Mouse (Mus musculus): ENCODE data around the gene Fam3b. TPM values are rescaled to one million over a fixed set of nuclear protein-coding genes. Genes with fewer than 3 reads are reported as not detected.

Fam3b gene
- polyA plus RNA-seq, 1 experiment from 2014 or later, result not detected

GRCm38 (mm10) chr16:97529241-97529640, 14.6 kb upstream of the Fam3b start:
- no peak overlapping the region for H3K4me2 ChIP-seq (ENCODE audit: low read length)
- 87% methylated on average over 2 of the region's 2 CpGs for WGBS
- H3K4me3 ChIP-seq (ENCODE audit: low read depth, low read length), result no peak overlapping the region
- no peak overlapping the region for H3K27ac ChIP-seq (ENCODE audit: low read length)
- ATAC-seq, result no peak
- H3K27me3 ChIP-seq (ENCODE audit: control insufficient read depth, insufficient read depth, low read depth, low read length), result no peaks in the 10 kb centered on the region
- H3K36me3 ChIP-seq (ENCODE audit: control insufficient read depth, insufficient read depth, low read length), result no peaks in the 10 kb centered on the region
- H3K9ac ChIP-seq (ENCODE audit: low read depth, low read length), result no peak overlapping the region
- H3K9me3 ChIP-seq (replicated peaks; ENCODE audit: control insufficient read depth, low read length, poor library complexity, severe bottlenecking), result no peaks in the 10 kb centered on the region
- H3K4me1 ChIP-seq (ENCODE audit: control insufficient read depth, insufficient read depth, low read length), result no peaks in the 10 kb centered on the region

- no peaks in the 10 kb centered on the region for H3K27me3 ChIP-seq (ENCODE audit: control insufficient read depth, insufficient read depth, low read depth, low read length)
- no peak overlapping the region for H3K9ac ChIP-seq (ENCODE audit: low read depth, low read length)
- no peak overlapping the region for H3K4me2 ChIP-seq (ENCODE audit: low read length)
- H3K4me3 ChIP-seq (ENCODE audit: low read depth, low read length), result no peak overlapping the region
- H3K9me3 ChIP-seq (replicated peaks; ENCODE audit: control insufficient read depth, low read length, poor library complexity, severe bottlenecking), result no peaks in the 10 kb centered on the region
- 6% methylated on average over 1 of the region's 1 CpGs for WGBS
- ATAC-seq, result no peak
- H3K4me1 ChIP-seq (ENCODE audit: control insufficient read depth, insufficient read depth, low read length), result no peaks in the 10 kb centered on the region
- no peaks in the 10 kb centered on the region for H3K36me3 ChIP-seq (ENCODE audit: control insufficient read depth, insufficient read depth, low read length)
- H3K27ac ChIP-seq (ENCODE audit: low read length), result no peak overlapping the region
These were observed 8.4 kb upstream of the Fam3b start for GRCm38 (mm10) chr16:97523024-97523423.

DNA sequence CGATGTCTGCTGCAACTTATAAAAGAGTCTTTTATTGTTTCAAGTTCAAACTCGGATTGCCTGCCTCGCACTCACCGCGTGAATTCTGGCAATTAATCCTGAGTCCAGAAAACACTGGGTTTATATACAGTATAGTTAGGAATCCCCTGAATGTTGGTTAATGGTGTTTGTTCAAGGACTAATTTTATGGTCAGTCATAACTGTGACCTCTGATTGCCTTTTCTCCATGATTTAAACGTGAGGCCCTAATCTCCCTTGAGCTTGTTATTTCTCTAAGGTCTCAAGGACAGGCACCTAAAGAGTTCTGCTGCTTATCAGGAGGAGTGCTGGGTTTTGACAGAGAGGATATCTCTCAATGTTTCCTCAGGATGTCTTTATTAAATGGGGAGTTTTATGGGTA, 7.4 kb upstream of the Fam3b start:
- no peaks in the 10 kb centered on the region for H3K27me3 ChIP-seq (ENCODE audit: control insufficient read depth, insufficient read depth, low read depth, low read length)
- no peak overlapping the region for H3K9ac ChIP-seq (ENCODE audit: low read depth, low read length)
- no peak overlapping the region for H3K4me2 ChIP-seq (ENCODE audit: low read length)
- no peaks in the 10 kb centered on the region for H3K36me3 ChIP-seq (ENCODE audit: control insufficient read depth, insufficient read depth, low read length)
- no peak overlapping the region for H3K27ac ChIP-seq (ENCODE audit: low read length)
- 85% methylated on average over 6 of the region's 6 CpGs for WGBS
- no peak overlapping the region for H3K4me3 ChIP-seq (ENCODE audit: low read depth, low read length)
- H3K9me3 ChIP-seq (replicated peaks; ENCODE audit: control insufficient read depth, low read length, poor library complexity, severe bottlenecking), result no peaks in the 10 kb centered on the region
- H3K4me1 ChIP-seq (ENCODE audit: control insufficient read depth, insufficient read depth, low read length), result no peaks in the 10 kb centered on the region
- no peak for ATAC-seq

GRCm38 (mm10) chr16:97516341-97516740, 1.7 kb upstream of the Fam3b start:
- H3K4me1 ChIP-seq (ENCODE audit: control insufficient read depth, insufficient read depth, low read length), result no peaks in the 10 kb centered on the region
- H3K9ac ChIP-seq (ENCODE audit: low read depth, low read length), result no peak overlapping the region
- H3K9me3 ChIP-seq (replicated peaks; ENCODE audit: control insufficient read depth, low read length, poor library complexity, severe bottlenecking), result no peaks in the 10 kb centered on the region
- no peak overlapping the region for H3K27ac ChIP-seq (ENCODE audit: low read length)
- no peak for ATAC-seq
- H3K36me3 ChIP-seq (ENCODE audit: control insufficient read depth, insufficient read depth, low read length), result no peaks in the 10 kb centered on the region
- 79% methylated on average over 3 of the region's 3 CpGs for WGBS
- no peaks in the 10 kb centered on the region for H3K27me3 ChIP-seq (ENCODE audit: control insufficient read depth, insufficient read depth, low read depth, low read length)
- H3K4me3 ChIP-seq (ENCODE audit: low read depth, low read length), result no peak overlapping the region
- no peak overlapping the region for H3K4me2 ChIP-seq (ENCODE audit: low read length)

DNA sequence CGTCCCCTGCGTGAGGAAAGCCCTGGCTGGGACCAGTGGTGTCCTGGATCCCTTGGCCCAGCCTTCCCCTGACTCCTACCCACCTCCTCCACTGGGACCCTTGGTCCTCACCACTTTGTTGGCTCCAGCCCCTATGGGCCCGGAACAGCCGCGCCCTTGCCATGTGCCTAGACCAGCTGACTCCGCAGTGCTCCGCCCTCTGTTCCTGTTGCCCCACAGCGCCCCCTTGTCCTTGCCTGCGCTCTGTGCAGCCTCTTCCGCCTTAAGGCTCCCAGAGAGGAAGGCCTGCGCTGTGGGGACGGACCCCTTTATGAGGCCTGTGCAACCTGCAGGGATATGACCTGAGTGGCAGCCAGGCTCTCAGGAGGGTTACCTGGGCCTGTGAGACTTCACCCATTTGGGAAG, 2.3 kb downstream of the Fam3b start:
- WGBS, result 89% methylated on average over 12 of the region's 12 CpGs
- no peaks in the 10 kb centered on the region for H3K9me3 ChIP-seq (replicated peaks; ENCODE audit: control insufficient read depth, low read length, poor library complexity, severe bottlenecking)
- H3K36me3 ChIP-seq (ENCODE audit: control insufficient read depth, insufficient read depth, low read length), result no peaks in the 10 kb centered on the region
- H3K27me3 ChIP-seq (ENCODE audit: control insufficient read depth, insufficient read depth, low read depth, low read length), result no peaks in the 10 kb centered on the region
- H3K4me2 ChIP-seq (ENCODE audit: low read length), result no peak overlapping the region
- no peak overlapping the region for H3K27ac ChIP-seq (ENCODE audit: low read length)
- no peaks in the 10 kb centered on the region for H3K4me1 ChIP-seq (ENCODE audit: control insufficient read depth, insufficient read depth, low read length)
- no peak for ATAC-seq
- no peak overlapping the region for H3K9ac ChIP-seq (ENCODE audit: low read depth, low read length)
- H3K4me3 ChIP-seq (ENCODE audit: low read depth, low read length), result no peak overlapping the region

GRCm38 (mm10) chr16:97511495-97511894, 3.1 kb downstream of the Fam3b start:
- ATAC-seq, result no peak
- no peaks in the 10 kb centered on the region for H3K36me3 ChIP-seq (ENCODE audit: control insufficient read depth, insufficient read depth, low read length)
- no peak overlapping the region for H3K9ac ChIP-seq (ENCODE audit: low read depth, low read length)

GRCm38 (mm10) chr16:97510849-97511248, 3.8 kb downstream of the Fam3b start:
- no peak overlapping the region for H3K9ac ChIP-seq (ENCODE audit: low read depth, low read length)
- ATAC-seq, result no peak

More at GRCm38 (mm10) chr16:97511495-97511894, 3.1 kb downstream of the Fam3b start:
- no peak overlapping the region for H3K27ac ChIP-seq (ENCODE audit: low read length)
- no peak overlapping the region for H3K4me2 ChIP-seq (ENCODE audit: low read length)
- no peaks in the 10 kb centered on the region for H3K4me1 ChIP-seq (ENCODE audit: control insufficient read depth, insufficient read depth, low read length)
- no peaks in the 10 kb centered on the region for H3K9me3 ChIP-seq (replicated peaks; ENCODE audit: control insufficient read depth, low read length, poor library complexity, severe bottlenecking)
- H3K4me3 ChIP-seq (ENCODE audit: low read depth, low read length), result no peak overlapping the region
- H3K27me3 ChIP-seq (ENCODE audit: control insufficient read depth, insufficient read depth, low read depth, low read length), result no peaks in the 10 kb centered on the region

GRCm38 (mm10) chr16:97507783-97508182, 6.8 kb downstream of the Fam3b start:
- Histone ChIP-seq H3K4me3 (ENCODE audit: low read depth, low read length) (no peak overlapping the region), H3K9ac (ENCODE audit: low read depth, low read length) (no peak overlapping the region), H3K27me3 (ENCODE audit: control insufficient read depth, insufficient read depth, low read depth, low read length) (no peaks in the 10 kb centered on the region), H3K27ac (ENCODE audit: low read length) (no peak overlapping the region), H3K4me2 (ENCODE audit: low read length) (no peak overlapping the region), H3K4me1 (ENCODE audit: control insufficient read depth, insufficient read depth, low read length) (no peaks in the 10 kb centered on the region), H3K36me3 (ENCODE audit: control insufficient read depth, insufficient read depth, low read length) (no peaks in the 10 kb centered on the region), H3K9me3 (replicated peaks; ENCODE audit: control insufficient read depth, low read length, poor library complexity, severe bottlenecking) (no peaks in the 10 kb centered on the region)
- ATAC-seq, result no peak

More at GRCm38 (mm10) chr16:97510849-97511248, 3.8 kb downstream of the Fam3b start:
- Histone ChIP-seq H3K27ac (ENCODE audit: low read length) (no peak overlapping the region), H3K27me3 (ENCODE audit: control insufficient read depth, insufficient read depth, low read depth, low read length) (no peaks in the 10 kb centered on the region), H3K4me1 (ENCODE audit: control insufficient read depth, insufficient read depth, low read length) (no peaks in the 10 kb centered on the region), H3K4me3 (ENCODE audit: low read depth, low read length) (no peak overlapping the region), H3K36me3 (ENCODE audit: control insufficient read depth, insufficient read depth, low read length) (no peaks in the 10 kb centered on the region), H3K4me2 (ENCODE audit: low read length) (no peak overlapping the region), H3K9me3 (replicated peaks; ENCODE audit: control insufficient read depth, low read length, poor library complexity, severe bottlenecking) (no peaks in the 10 kb centered on the region)
- 78% methylated on average over 5 of the region's 5 CpGs for WGBS

DNA sequence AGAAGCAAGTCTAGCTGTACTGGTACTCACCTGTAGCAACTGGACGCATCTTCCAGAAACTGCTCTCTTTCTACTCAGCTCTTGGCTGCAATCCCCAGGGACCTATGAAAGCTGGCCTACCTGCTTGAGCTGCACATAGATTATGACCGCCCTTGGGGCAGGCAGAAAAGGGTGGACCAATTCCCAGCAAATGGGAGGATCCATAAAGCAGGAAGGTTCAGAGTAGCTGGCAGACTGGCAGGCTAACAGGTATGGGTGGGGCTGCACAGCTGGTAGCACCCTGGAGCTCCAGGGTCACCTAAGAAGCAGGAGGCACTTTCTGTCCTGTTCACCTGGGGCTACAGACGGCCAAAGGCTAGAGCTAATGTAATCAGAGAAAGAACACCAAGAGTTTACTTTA, 9.8 kb downstream of the Fam3b start:
- Histone ChIP-seq H3K27me3 (ENCODE audit: control insufficient read depth, insufficient read depth, low read depth, low read length) (no peaks in the 10 kb centered on the region), H3K9ac (ENCODE audit: low read depth, low read length) (no peak overlapping the region), H3K4me3 (ENCODE audit: low read depth, low read length) (no peak overlapping the region), H3K36me3 (ENCODE audit: control insufficient read depth, insufficient read depth, low read length) (no peaks in the 10 kb centered on the region), H3K4me2 (ENCODE audit: low read length) (no peak overlapping the region), H3K9me3 (replicated peaks; ENCODE audit: control insufficient read depth, low read length, poor library complexity, severe bottlenecking) (no peaks in the 10 kb centered on the region), H3K4me1 (ENCODE audit: control insufficient read depth, insufficient read depth, low read length) (no peaks in the 10 kb centered on the region), H3K27ac (ENCODE audit: low read length) (no peak overlapping the region)
- WGBS, result 89% methylated on average over 3 of the region's 3 CpGs
- no peak for ATAC-seq

DNA sequence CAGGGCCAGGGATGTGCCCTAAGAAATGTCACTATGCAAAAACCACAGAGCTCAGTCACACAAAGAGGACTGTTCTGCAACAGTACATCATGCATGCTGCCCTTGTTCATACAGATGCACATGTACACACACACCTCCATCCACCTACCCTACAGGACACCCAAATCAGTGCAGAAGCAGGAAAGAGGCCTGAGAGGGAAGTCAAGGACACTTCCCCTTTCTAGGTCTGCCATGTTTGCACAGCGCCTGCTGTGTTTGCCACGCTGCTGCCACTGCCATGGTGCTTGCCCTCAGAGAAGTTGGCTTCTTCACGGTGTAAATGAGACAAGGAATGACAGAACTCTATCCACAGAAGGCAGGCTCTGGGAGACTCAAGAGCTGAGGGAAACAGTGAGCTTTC, 10.8 kb downstream of the Fam3b start:
- Histone ChIP-seq H3K4me1 (ENCODE audit: control insufficient read depth, insufficient read depth, low read length) (no peaks in the 10 kb centered on the region), H3K36me3 (ENCODE audit: control insufficient read depth, insufficient read depth, low read length) (no peaks in the 10 kb centered on the region), H3K4me2 (ENCODE audit: low read length) (no peak overlapping the region), H3K27ac (ENCODE audit: low read length) (no peak overlapping the region), H3K27me3 (ENCODE audit: control insufficient read depth, insufficient read depth, low read depth, low read length) (no peaks in the 10 kb centered on the region), H3K4me3 (ENCODE audit: low read depth, low read length) (no peak overlapping the region), H3K9me3 (replicated peaks; ENCODE audit: control insufficient read depth, low read length, poor library complexity, severe bottlenecking) (no peaks in the 10 kb centered on the region), H3K9ac (ENCODE audit: low read depth, low read length) (no peak overlapping the region)
- WGBS, result 91% methylated on average over 3 of the region's 3 CpGs
- ATAC-seq, result no peak
